Mouse (Mus musculus): ENCODE measurements around the gene Gas7. TPM values are rescaled to one million over a fixed set of nuclear protein-coding genes. Genes with fewer than 3 reads are reported as not detected.

Gas7 gene
- polyA plus RNA-seq, 1 experiment from 2014 or later, result 5.4 TPM

DNA sequence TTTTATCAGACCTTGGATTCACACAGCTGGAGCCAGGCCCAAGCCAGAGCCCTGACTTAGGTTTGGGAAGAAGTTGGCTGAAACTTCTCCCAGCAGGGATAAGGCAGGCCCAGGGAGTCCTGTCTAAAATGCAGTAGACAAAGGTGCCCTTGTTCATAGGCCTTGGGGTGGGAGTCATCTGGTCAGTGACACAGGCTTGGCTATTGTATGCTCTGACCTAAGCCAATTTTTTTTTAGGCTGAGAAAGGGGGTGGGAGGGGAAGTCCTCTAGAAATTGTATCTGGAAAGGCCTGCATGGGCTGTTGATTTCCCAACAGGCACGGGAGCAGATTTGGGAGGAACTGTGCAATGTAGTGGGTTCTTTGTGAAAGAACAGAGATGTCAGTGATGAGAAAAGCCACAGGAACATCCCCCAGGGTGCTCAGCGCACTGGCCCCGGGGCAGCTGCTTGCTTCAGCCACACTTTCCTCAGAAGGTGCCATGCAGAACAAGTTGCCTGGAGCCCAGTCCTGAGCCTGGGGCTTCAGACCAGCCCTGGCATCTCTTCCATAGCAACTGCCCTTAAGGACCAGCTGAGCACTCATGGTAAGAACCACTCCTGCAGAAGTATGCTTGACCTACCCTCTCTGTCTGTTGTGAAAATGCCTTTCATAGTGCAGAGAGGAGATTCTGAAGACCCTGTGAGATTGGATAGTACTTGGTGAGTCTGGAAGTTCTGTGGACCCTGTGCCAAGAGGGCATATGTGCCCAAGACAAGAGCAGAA is 131.2 kb downstream of the Gas7 start:
- H3K4me2 ChIP-seq (replicated peaks; ENCODE audit: low read depth), result no peak overlapping the region
- 74% methylated on average over 3 of the region's 3 CpGs for WGBS
- no peaks in the 10 kb centered on the region for H3K36me3 ChIP-seq (ENCODE audit: control insufficient read depth, insufficient read depth)
- no peaks in the 10 kb centered on the region for H3K27me3 ChIP-seq (replicated peaks; ENCODE audit: control insufficient read depth, insufficient read depth, low read length)
- no peak overlapping the region for H3K27ac ChIP-seq (ENCODE audit: low read depth, low read length)
- no peaks in the 10 kb centered on the region for H3K4me1 ChIP-seq (replicated peaks; ENCODE audit: control insufficient read depth, insufficient read depth, low read length)
- no peak for ATAC-seq
- no peak for TF ChIP-seq CTCF (IDR thresholded peaks at IDR 0.05; ENCODE audit: low read depth)
- H3K9ac ChIP-seq (ENCODE audit: low read depth, low read length), result no peak overlapping the region
- H3K4me3 ChIP-seq (ENCODE audit: low read depth, low read length), result no peak overlapping the region
- H3K9me3 ChIP-seq (ENCODE audit: control insufficient read depth), result no peaks in the 10 kb centered on the region

DNA sequence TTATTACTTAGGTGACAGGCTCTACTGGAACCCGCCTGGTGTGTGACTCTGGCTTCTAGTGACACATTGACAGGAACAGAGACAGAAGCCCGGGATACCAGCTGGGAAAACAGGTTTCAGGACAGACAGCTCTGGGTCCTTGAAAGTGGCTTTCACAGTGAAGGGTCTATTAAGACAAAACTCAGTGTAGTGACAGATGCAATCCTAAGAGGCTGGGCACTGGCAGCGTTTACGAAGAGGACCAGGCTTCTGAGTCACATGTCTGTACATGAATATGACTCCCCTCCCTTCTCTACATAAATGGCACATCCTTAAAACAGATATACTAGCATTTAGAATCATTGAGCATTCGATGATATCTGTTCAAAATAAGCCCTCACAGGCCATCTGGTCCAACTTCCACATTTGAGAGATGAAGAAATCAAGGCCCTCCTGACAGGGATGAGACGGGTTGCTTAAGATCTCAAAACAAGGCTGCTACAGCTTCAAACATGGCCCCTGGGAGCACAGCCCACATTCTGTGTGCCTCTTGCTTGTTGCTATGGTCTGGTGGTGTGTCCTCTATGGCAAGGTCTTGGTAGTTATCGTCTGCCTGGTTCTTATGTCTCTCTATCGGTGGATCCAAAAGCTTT is 133.1 kb downstream of the Gas7 start:
- H3K4me3 ChIP-seq (ENCODE audit: low read depth, low read length), result no peak overlapping the region
- H3K9me3 ChIP-seq (ENCODE audit: control insufficient read depth), result no peaks in the 10 kb centered on the region
- no peak overlapping the region for H3K27ac ChIP-seq (ENCODE audit: low read depth, low read length)
- no peaks in the 10 kb centered on the region for H3K4me1 ChIP-seq (replicated peaks; ENCODE audit: control insufficient read depth, insufficient read depth, low read length)
- no peaks in the 10 kb centered on the region for H3K27me3 ChIP-seq (replicated peaks; ENCODE audit: control insufficient read depth, insufficient read depth, low read length)
- 71% methylated on average over 8 of the region's 8 CpGs for WGBS
- H3K36me3 ChIP-seq (ENCODE audit: control insufficient read depth, insufficient read depth), result no peaks in the 10 kb centered on the region
- TF ChIP-seq CTCF (IDR thresholded peaks at IDR 0.05; ENCODE audit: low read depth), result no peak
- H3K4me2 ChIP-seq (replicated peaks; ENCODE audit: low read depth), result 0 out of 2 replicates have a peak overlapping the region, but pooled peaks have one; percentile 6
- H3K9ac ChIP-seq (ENCODE audit: low read depth, low read length), result no peak overlapping the region
- no peak for ATAC-seq

DNA sequence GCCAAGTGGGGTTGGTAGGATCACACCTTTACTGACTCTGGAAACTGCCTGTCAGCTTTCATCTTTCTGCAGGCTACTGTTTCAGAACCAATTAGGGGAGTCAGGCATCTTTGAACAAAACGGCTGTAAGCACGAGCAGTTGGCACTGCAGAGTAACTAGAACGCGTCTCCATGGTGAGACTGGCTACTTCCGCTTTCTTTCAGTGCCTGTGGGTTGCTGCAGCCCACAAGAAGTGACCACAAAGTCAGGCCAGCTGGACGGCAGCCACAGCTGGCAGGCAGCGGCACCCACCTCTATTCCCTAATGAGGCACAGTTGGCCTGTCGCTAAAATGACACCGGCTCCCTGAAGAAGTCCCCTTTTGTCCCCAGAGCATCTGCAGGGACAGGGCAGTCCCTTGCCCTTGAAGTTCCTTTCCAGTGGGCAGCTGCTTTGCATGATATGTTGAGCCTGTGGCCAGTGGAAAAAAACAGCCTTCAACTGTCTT is 133.6 kb downstream of the Gas7 start:
- no peaks in the 10 kb centered on the region for H3K36me3 ChIP-seq (ENCODE audit: control insufficient read depth, insufficient read depth)
- H3K4me2 ChIP-seq (replicated peaks; ENCODE audit: low read depth), result 0 out of 2 replicates have a peak overlapping the region, but pooled peaks have one; percentile 6
- no peak overlapping the region for H3K27ac ChIP-seq (ENCODE audit: low read depth, low read length)
- no peaks in the 10 kb centered on the region for H3K4me1 ChIP-seq (replicated peaks; ENCODE audit: control insufficient read depth, insufficient read depth, low read length)
- no peak overlapping the region for H3K4me3 ChIP-seq (ENCODE audit: low read depth, low read length)
- TF ChIP-seq CTCF (IDR thresholded peaks at IDR 0.05; ENCODE audit: low read depth), result no peak
- no peaks in the 10 kb centered on the region for H3K9me3 ChIP-seq (ENCODE audit: control insufficient read depth)
- no peak for ATAC-seq
- no peaks in the 10 kb centered on the region for H3K27me3 ChIP-seq (replicated peaks; ENCODE audit: control insufficient read depth, insufficient read depth, low read length)
- no peak overlapping the region for H3K9ac ChIP-seq (ENCODE audit: low read depth, low read length)
- 63% methylated on average over 9 of the region's 9 CpGs for WGBS

DNA sequence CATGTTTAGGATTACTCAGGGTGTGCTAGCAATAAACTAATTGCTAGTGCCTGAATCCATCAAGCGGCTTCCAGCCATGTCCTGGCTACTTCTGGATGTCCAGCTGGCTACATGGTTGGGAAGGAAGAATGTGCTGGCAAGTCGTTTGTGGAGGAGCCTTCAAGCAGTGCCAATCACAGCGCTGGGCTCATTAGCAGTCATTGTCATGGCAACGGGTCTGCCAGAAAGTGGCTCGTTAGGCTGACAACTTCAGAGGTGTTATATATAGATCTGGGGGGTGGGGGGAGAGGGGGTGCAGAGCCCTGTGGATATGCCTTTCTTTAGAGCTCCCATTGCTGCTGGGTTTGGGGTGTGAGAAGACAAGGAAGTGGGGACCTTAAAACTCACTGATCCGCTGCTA is 141.0 kb downstream of the Gas7 start:
- ATAC-seq, result no peak
- no peak for TF ChIP-seq CTCF (IDR thresholded peaks at IDR 0.05; ENCODE audit: low read depth)
- Histone ChIP-seq H3K4me3 (ENCODE audit: low read depth, low read length) (no peak overlapping the region), H3K36me3 (ENCODE audit: control insufficient read depth, insufficient read depth) (no peaks in the 10 kb centered on the region), H3K27me3 (replicated peaks; ENCODE audit: control insufficient read depth, insufficient read depth, low read length) (no peaks in the 10 kb centered on the region), H3K4me2 (replicated peaks; ENCODE audit: low read depth) (no peak overlapping the region), H3K9ac (ENCODE audit: low read depth, low read length) (no peak overlapping the region), H3K27ac (ENCODE audit: low read depth, low read length) (no peak overlapping the region), H3K9me3 (ENCODE audit: control insufficient read depth) (no peaks in the 10 kb centered on the region), H3K4me1 (replicated peaks; ENCODE audit: control insufficient read depth, insufficient read depth, low read length) (no peaks in the 10 kb centered on the region)
- 60% methylated on average over 6 of the region's 6 CpGs for WGBS

DNA sequence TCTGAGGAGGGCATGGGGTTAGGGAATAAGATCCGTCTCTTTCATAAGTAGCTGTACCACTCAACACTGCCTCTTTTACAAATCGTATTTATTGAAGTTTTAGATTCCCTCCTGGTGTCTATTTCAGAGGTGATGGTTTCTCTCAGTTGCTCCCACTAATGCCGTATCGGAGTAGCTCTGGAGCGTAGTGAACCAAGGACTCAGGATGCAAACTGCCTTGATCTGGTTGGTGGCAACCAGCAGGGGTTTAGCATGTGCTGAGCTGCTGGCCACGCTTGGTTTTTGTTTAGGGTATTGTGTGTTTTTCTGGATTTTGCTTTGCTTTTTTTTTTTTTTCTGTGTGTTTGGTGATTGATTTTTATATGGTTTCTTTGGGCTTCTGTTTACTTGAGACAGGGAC is 141.6 kb downstream of the Gas7 start:
- H3K4me1 ChIP-seq (replicated peaks; ENCODE audit: control insufficient read depth, insufficient read depth, low read length), result no peaks in the 10 kb centered on the region
- H3K36me3 ChIP-seq (ENCODE audit: control insufficient read depth, insufficient read depth), result no peaks in the 10 kb centered on the region
- no peak overlapping the region for H3K4me3 ChIP-seq (ENCODE audit: low read depth, low read length)
- H3K27ac ChIP-seq (ENCODE audit: low read depth, low read length), result no peak overlapping the region
- H3K9ac ChIP-seq (ENCODE audit: low read depth, low read length), result no peak overlapping the region
- H3K4me2 ChIP-seq (replicated peaks; ENCODE audit: low read depth), result no peak overlapping the region
- H3K9me3 ChIP-seq (ENCODE audit: control insufficient read depth), result no peaks in the 10 kb centered on the region
- 88% methylated on average over 6 of the region's 6 CpGs for WGBS
- no peak for TF ChIP-seq CTCF (IDR thresholded peaks at IDR 0.05; ENCODE audit: low read depth)
- no peak for ATAC-seq
- H3K27me3 ChIP-seq (replicated peaks; ENCODE audit: control insufficient read depth, insufficient read depth, low read length), result no peaks in the 10 kb centered on the region

DNA sequence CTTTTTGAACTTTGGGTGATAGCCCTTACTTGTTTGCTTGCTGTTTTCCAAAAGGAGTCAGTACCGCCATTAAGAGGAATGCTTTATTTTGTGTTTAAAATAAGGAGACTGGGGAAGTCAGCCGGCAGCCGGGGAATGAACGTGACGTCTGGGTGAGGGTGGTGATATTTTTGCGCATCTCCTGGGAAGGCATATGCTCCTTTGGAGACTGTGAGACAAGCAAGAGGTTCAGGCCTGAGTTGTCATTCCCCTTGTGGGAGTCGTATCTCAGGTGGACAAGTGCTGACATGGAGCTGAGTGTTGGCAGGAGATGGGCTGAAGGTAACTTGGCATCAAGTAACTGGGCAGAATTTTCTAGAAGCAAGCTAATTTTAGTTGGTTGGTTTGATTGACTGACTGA is 142.2 kb downstream of the Gas7 start:
- no peaks in the 10 kb centered on the region for H3K36me3 ChIP-seq (ENCODE audit: control insufficient read depth, insufficient read depth)
- 72% methylated on average over 7 of the region's 7 CpGs for WGBS
- no peak overlapping the region for H3K4me3 ChIP-seq (ENCODE audit: low read depth, low read length)
- no peaks in the 10 kb centered on the region for H3K4me1 ChIP-seq (replicated peaks; ENCODE audit: control insufficient read depth, insufficient read depth, low read length)
- H3K27me3 ChIP-seq (replicated peaks; ENCODE audit: control insufficient read depth, insufficient read depth, low read length), result no peaks in the 10 kb centered on the region
- TF ChIP-seq CTCF (IDR thresholded peaks at IDR 0.05; ENCODE audit: low read depth), result no peak
- H3K9ac ChIP-seq (ENCODE audit: low read depth, low read length), result no peak overlapping the region
- no peak for ATAC-seq
- H3K4me2 ChIP-seq (replicated peaks; ENCODE audit: low read depth), result no peak overlapping the region
- H3K27ac ChIP-seq (ENCODE audit: low read depth, low read length), result no peak overlapping the region
- H3K9me3 ChIP-seq (ENCODE audit: control insufficient read depth), result no peaks in the 10 kb centered on the region
